Mouse (Mus musculus): ENCODE results near the gene Tmem177.

DNA sequence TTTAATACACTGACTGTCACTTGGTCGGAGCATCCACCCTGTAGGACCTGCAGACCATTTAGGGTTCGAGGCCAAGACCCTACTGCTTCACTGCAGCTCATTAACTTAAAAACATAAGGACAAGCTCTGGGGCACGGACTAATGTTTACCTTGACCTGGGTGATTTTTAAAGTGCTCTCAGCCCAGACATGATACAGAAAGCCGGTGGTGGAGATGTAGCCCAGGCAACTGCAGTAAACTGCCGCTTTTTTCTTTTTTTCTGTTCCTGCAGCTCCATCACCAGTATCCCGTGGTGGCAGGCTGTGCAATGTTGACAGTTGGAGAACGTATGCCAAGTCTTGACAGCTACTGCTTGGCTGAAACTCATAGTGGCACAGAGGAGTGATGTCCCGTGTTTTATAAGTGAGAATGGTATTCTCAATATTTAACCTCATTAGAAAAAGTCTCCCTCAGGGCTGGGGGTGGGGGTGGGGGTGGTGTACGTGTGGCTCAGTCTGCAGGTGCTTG is 44.8 kb upstream of the Tmem177 start:
- TF ChIP-seq CTCF (IDR thresholded peaks at IDR 0.05; ENCODE audit: low read depth): no peak
- no peak for TF ChIP-seq EP300 (optimal IDR thresholded peaks at IDR 0.05)
